Mouse (Mus musculus) cerebellum, postnatal 14 days (tissue): ENCODE measurements around the gene Rbm33.

Source experiments
- DNase-seq, 2 experiments: peaks; one replicate each; pipeline ENCODE4 v3.0.0; 2021; ENCODE audit warnings: mixed read lengths in 2 of 2

The Rbm33 gene

GRCm38 (mm10) chr5:28413533-28413932, 96.6 kb downstream of the Rbm33 start:
- peak in 1 of 2 experiments; percentile 18 for DNase-seq

- peak in 1 of 2 experiments; percentile 33 for DNase-seq
Observed at GRCm38 (mm10) chr5:28414076-28414475, 97.2 kb downstream of the Rbm33 start.

GRCm38 (mm10) chr5:28416029-28416428, 99.1 kb downstream of the Rbm33 start:
- no peak for DNase-seq

GRCm38 (mm10) chr5:28418734-28419133, 101.8 kb downstream of the Rbm33 start:
- peak in 1 of 2 experiments; percentile 1 for DNase-seq

DNA sequence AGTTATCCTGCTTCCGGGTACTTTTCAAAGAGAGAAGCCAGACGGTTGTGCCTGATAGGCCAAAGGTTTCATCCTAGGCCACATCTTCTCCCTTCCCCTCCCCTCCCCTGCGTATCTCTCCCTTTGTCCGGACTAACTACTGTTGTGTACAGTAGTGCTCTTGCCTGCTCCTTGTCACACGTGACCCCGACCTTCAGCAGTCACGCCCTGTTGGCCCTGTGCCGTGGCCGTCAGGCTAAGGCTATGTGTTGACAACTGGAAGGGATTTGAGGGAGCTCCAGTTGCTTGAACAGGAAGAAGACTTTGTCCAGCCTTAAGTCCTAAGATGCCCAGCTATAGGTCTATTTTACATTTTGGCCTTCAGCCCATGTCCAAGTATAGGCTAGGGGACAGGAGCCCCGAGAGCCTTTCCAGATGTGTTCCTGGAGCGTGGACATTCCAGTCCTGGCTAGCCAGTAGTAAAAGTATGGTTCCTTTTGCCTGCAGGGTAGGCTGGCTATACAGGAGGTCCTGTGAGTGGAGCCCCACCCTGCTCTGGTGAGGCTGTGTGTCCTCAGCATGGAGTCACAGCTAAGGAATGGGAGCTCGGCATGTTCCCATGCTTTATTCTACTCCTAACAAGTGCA, 102.8 kb downstream of the Rbm33 start:
- DNase-seq = peak in 1 of 2 experiments; percentile 2

DNA sequence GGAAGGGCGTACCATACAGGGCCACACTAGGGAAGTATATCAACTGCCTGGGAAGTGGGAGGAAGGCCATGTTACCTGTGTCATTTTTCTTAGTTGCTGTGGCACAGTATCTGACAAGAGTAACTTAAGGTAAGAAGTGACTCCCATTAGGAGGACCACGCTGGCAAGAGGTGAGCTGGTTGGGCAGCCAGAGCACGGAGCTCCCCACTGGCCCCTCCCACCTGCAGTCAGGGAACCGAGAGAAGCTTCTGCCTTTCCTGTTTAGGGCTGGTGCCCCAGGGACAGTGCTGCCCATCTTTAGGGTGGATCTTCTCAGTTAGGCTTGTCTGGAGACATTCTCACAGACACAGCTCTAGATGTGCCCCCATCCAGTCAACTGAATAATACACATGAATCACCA, 106.9 kb downstream of the Rbm33 start:
- peak in 1 of 2 experiments; percentile 3 for DNase-seq

GRCm38 (mm10) chr5:28425926-28426325, 109.0 kb downstream of the Rbm33 start:
- DNase-seq = no peak

GRCm38 (mm10) chr5:28450126-28450890, 133.4 kb downstream of the Rbm33 start:
- no peak for DNase-seq

GRCm38 (mm10) chr5:28451053-28451638, 134.2 kb downstream of the Rbm33 start:
- peak; percentile 93 to 95 for DNase-seq

- peak in 1 of 2 experiments; percentile 0 for DNase-seq
Observed at GRCm38 (mm10) chr5:28453086-28453485, 136.2 kb downstream of the Rbm33 start.

DNA sequence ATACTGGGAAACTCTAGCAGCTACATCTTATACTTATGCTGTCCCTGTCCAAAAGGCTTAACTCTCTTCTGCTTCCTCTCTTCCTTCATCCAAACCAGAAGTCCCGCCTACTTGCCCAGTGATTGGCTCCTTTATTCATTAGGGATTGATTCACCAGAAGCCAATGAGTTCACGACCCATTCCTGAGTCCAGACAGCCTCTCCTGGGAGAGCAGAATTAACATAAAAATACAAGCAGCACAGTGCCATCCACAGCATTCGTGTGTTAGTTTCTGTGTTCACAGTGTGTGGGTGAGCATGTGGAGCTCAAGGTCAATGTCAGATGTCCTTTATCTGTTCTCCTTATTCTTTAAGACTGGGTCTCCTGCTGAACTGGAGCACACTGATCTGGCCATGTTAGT, 136.6 kb downstream of the Rbm33 start:
- DNase-seq = peak in 1 of 2 experiments; percentile 0

GRCm38 (mm10) chr5:28454546-28454945, 137.6 kb downstream of the Rbm33 start:
- DNase-seq = peak in 1 of 2 experiments; percentile 0

- no peak for DNase-seq
Observed at GRCm38 (mm10) chr5:28455721-28456120, 138.8 kb downstream of the Rbm33 start.

DNA sequence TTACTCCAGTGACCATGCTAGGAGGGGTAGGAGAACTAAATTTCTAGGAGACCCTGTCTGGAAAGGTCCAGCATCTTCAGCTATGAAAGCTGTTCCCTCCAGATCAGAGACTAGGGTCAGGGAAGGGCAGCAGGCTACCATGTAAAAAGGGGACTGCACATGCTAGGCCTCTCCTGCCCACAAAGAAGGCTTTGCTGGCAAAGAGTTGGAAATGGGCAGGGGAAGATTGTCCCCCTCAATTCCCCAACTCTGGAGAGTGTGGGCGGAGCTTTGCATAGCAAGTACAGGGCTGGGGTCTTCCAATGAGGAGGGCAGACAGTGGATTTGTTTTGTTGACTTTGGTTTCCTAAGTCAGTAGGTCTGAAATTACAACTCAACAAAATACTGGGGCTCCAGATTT, 139.4 kb downstream of the Rbm33 start:
- DNase-seq = no peak

- peak in 1 of 2 experiments; percentile 30 for DNase-seq
Observed at GRCm38 (mm10) chr5:28457921-28458641, 141.2 kb downstream of the Rbm33 start.

GRCm38 (mm10) chr5:28458821-28459240, 141.9 kb downstream of the Rbm33 start:
- no peak for DNase-seq

GRCm38 (mm10) chr5:28459456-28460225, 142.7 kb downstream of the Rbm33 start:
- DNase-seq = no peak

- no peak for DNase-seq
Observed at GRCm38 (mm10) chr5:28460556-28461350, 143.8 kb downstream of the Rbm33 start.

DNA sequence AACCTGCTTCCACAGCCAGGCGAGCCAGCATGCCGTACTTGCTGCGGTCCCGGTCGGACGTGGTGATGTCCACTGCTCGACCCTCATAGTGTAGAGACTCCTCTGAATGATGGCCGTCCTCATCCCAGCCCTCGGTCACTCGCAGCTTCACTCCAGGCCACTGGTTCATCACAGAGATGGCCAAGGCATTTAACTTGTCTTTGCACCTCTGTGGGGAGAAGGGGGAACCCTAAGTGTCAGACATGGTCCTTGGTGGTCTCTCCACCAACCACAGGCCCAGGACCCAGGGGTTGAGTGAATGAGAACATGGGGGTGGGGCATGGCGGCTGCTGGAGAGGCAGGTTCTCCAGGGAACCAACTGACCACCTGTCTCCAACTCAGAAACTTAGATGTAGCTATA, 144.5 kb downstream of the Rbm33 start:
- DNase-seq = no peak

- DNase-seq = peak in 1 of 2 experiments; percentile 29
Observed at GRCm38 (mm10) chr5:28462741-28463590, 146.0 kb downstream of the Rbm33 start.
